Mouse (Mus musculus) heart, embryonic 11.5 days (tissue): ENCODE results near the gene Lgr6. TPM values are rescaled to one million over a fixed set of nuclear protein-coding genes. Genes with fewer than 3 reads are reported as not detected.

Experiments used
- ATAC-seq: fragments of 200-750 bp; cut with Nextera tagmentation; replicated peaks from 2 replicates; pipeline ENCODE4 v1.8.0; 2017; ENCODE audit warnings: moderate library complexity; ENCODE audit not compliant: insufficient number of reproducible peaks, low FRiP score, low TSS enrichment
- H3K27ac ChIP-seq: fragments of 300-500 bp; sonication (generic); 2 replicates; pipeline ENCODE4 v1.5.1; 2014; ENCODE audit warnings: mild to moderate bottlenecking, low read depth, low read length
- H3K27me3 ChIP-seq: fragments of 300-500 bp; sonication (generic); 2 replicates; pipeline ENCODE4 v1.6.1; 2014; ENCODE audit warnings: mild to moderate bottlenecking, low read length, mixed read lengths; ENCODE audit not compliant: control insufficient read depth, insufficient read depth
- H3K36me3 ChIP-seq: fragments of 300-500 bp; sonication (generic); 2 replicates; pipeline ENCODE4 v1.6.1; 2014; ENCODE audit warnings: mild to moderate bottlenecking, low read length, moderate library complexity, mixed read lengths; ENCODE audit not compliant: control insufficient read depth, insufficient read depth
- H3K4me1 ChIP-seq: fragments of 300-500 bp; sonication (generic); 2 replicates; pipeline ENCODE4 v1.6.1; 2014; ENCODE audit warnings: low read length; ENCODE audit not compliant: control insufficient read depth, insufficient read depth
- H3K4me2 ChIP-seq: fragments of 300-500 bp; sonication (generic); 2 replicates; pipeline ENCODE4 v1.6.1; 2014; ENCODE audit warnings: mild to moderate bottlenecking, moderate library complexity
- H3K4me3 ChIP-seq: fragments of 300-500 bp; sonication (generic); 2 replicates; pipeline ENCODE4 v1.5.1; 2014; ENCODE audit warnings: low read depth, low read length
- H3K9ac ChIP-seq: fragments of 300-500 bp; sonication (generic); 2 replicates; pipeline ENCODE4 v1.6.1; 2014; ENCODE audit warnings: mild to moderate bottlenecking, low read depth, low read length, moderate library complexity
- H3K9me3 ChIP-seq: fragments of 300-500 bp; sonication (generic); replicated peaks from 2 replicates; pipeline ENCODE4 v1.6.1; 2016; ENCODE audit warnings: low read length; ENCODE audit not compliant: control insufficient read depth
- WGBS: fragments of 180-500 bp; shearing (Covaris S2); extraction: QIAGEN DNeasy Blood & Tissue Kit; methylation state at CpG from one replicate; pipeline ENCODE4 v1.1.7; 2014; ENCODE audit not compliant: insufficient replicate concordance; 5-methylcytosine and 5-hydroxymethylcytosine counted together
- polyA plus RNA-seq: library from polyadenylated mRNA; unstranded; fragments of >200 nt; fragmentation: Nextera tagmentation; extraction: Ambion mirVana; gene quantifications from 2 replicates; pipeline ENCODE4 v1.2.1, GENCODE M21; 2014

The Lgr6 gene
- polyA plus RNA-seq, 1 experiment from 2014 or later = 1.4 TPM

GRCm38 (mm10) chr1:135012472-135012871 is 92.6 kb downstream of the Lgr6 start:
- Histone ChIP-seq H3K27me3 (no peaks in the 10 kb centered on the region), H3K9me3 (no peaks in the 10 kb centered on the region), H3K9ac (no peak overlapping the region), H3K27ac (no peak overlapping the region), H3K4me2 (no peak overlapping the region), H3K4me1 (peaks cover 11% of the 10 kb centered on the region), H3K4me3 (no peak overlapping the region), H3K36me3 (no peaks in the 10 kb centered on the region)
- WGBS = 73% methylated on average over 9 of the region's 9 CpGs
- ATAC-seq = no peak

- Histone ChIP-seq H3K9ac (no peak overlapping the region), H3K9me3 (no peaks in the 10 kb centered on the region), H3K27me3 (no peaks in the 10 kb centered on the region), H3K4me1 (peaks cover 7% of the 10 kb centered on the region), H3K4me3 (no peak overlapping the region), H3K27ac (no peak overlapping the region), H3K36me3 (no peaks in the 10 kb centered on the region), H3K4me2 (no peak overlapping the region)
- 86% methylated on average over 5 of the region's 5 CpGs for WGBS
- no peak for ATAC-seq
These were observed 93.2 kb downstream of the Lgr6 start for GRCm38 (mm10) chr1:135011912-135012311.

GRCm38 (mm10) chr1:135009833-135010232 is 95.2 kb downstream of the Lgr6 start:
- no peaks in the 10 kb centered on the region for H3K9me3 ChIP-seq

GRCm38 (mm10) chr1:135005696-135006095 is 99.4 kb downstream of the Lgr6 start:
- Histone ChIP-seq H3K36me3 (no peaks in the 10 kb centered on the region), H3K27ac (no peak overlapping the region), H3K4me1 (no peaks in the 10 kb centered on the region), H3K27me3 (0 out of 2 replicates have a peak, but pooled peaks cover 3% of the 10 kb centered on the region), H3K9ac (no peak overlapping the region), H3K9me3 (no peaks in the 10 kb centered on the region), H3K4me2 (no peak overlapping the region), H3K4me3 (no peak overlapping the region)
- WGBS = 66% methylated on average over 7 of the region's 7 CpGs
- ATAC-seq = no peak

More at GRCm38 (mm10) chr1:135009833-135010232, 95.2 kb downstream of the Lgr6 start:
- 78% methylated on average over 3 of the region's 3 CpGs for WGBS
- H3K9ac ChIP-seq = no peak overlapping the region
- no peak overlapping the region for H3K27ac ChIP-seq
- H3K4me1 ChIP-seq = peaks cover 2% of the 10 kb centered on the region
- no peak overlapping the region for H3K4me2 ChIP-seq
- ATAC-seq = no peak
- no peaks in the 10 kb centered on the region for H3K27me3 ChIP-seq
- no peaks in the 10 kb centered on the region for H3K36me3 ChIP-seq
- H3K4me3 ChIP-seq = no peak overlapping the region

GRCm38 (mm10) chr1:135003346-135003745 is 101.7 kb downstream of the Lgr6 start:
- WGBS = 40% methylated on average over 4 of the region's 4 CpGs
- Histone ChIP-seq H3K27ac (no peak overlapping the region), H3K4me3 (no peak overlapping the region), H3K9ac (no peak overlapping the region), H3K4me1 (no peaks in the 10 kb centered on the region), H3K9me3 (no peaks in the 10 kb centered on the region), H3K27me3 (peaks cover 5% of the 10 kb centered on the region), H3K36me3 (no peaks in the 10 kb centered on the region), H3K4me2 (no peak overlapping the region)
- no peak for ATAC-seq

- Histone ChIP-seq H3K4me1 (no peaks in the 10 kb centered on the region), H3K27ac (no peak overlapping the region), H3K4me2 (no peak overlapping the region), H3K4me3 (no peak overlapping the region), H3K9ac (no peak overlapping the region), H3K36me3 (no peaks in the 10 kb centered on the region), H3K9me3 (no peaks in the 10 kb centered on the region), H3K27me3 (peaks cover 13% of the 10 kb centered on the region)
- ATAC-seq = no peak
- WGBS = 67% methylated on average over 9 of the region's 9 CpGs
These were observed 104.5 kb downstream of the Lgr6 start for GRCm38 (mm10) chr1:135000527-135000926.

- Histone ChIP-seq H3K27ac (no peak overlapping the region), H3K9me3 (no peaks in the 10 kb centered on the region), H3K9ac (no peak overlapping the region), H3K4me2 (no peak overlapping the region), H3K36me3 (no peaks in the 10 kb centered on the region), H3K4me1 (no peaks in the 10 kb centered on the region), H3K27me3 (peaks cover 20% of the 10 kb centered on the region), H3K4me3 (no peak overlapping the region)
- WGBS = 89% methylated on average over 8 of the region's 8 CpGs
- no peak for ATAC-seq
These were observed 106.8 kb downstream of the Lgr6 start for GRCm38 (mm10) chr1:134998231-134998630.

GRCm38 (mm10) chr1:134997568-134997967 is 107.5 kb downstream of the Lgr6 start:
- no peak for ATAC-seq
- Histone ChIP-seq H3K36me3 (no peaks in the 10 kb centered on the region), H3K9me3 (no peaks in the 10 kb centered on the region), H3K4me1 (no peaks in the 10 kb centered on the region), H3K4me2 (no peak overlapping the region), H3K27ac (no peak overlapping the region), H3K4me3 (no peak overlapping the region), H3K27me3 (peaks cover 19% of the 10 kb centered on the region), H3K9ac (no peak overlapping the region)
- 71% methylated on average over 5 of the region's 5 CpGs for WGBS

- ATAC-seq = no peak
- Histone ChIP-seq H3K27ac (no peak overlapping the region), H3K27me3 (peaks cover 23% of the 10 kb centered on the region), H3K4me3 (no peak overlapping the region), H3K9me3 (no peaks in the 10 kb centered on the region), H3K9ac (no peak overlapping the region), H3K4me1 (peaks cover 4% of the 10 kb centered on the region; the same call in 1 of the 2 replicates), H3K36me3 (no peaks in the 10 kb centered on the region), H3K4me2 (no peak overlapping the region)
- 82% methylated on average over 7 of the region's 7 CpGs for WGBS
These were observed 108.6 kb downstream of the Lgr6 start for GRCm38 (mm10) chr1:134996471-134996870.
